Mouse (Mus musculus) lung, adult 2 months (tissue): ENCODE data around the gene Traip.
A peak's percentile ranks its signal among the peaks of the same experiment; 100 is the strongest.

ENCODE experiments used
- CTCF ChIP-seq: fragments of 200-500 bp; IDR thresholded peaks from 2 replicates; pipeline ENCODE4 v1.5.1; 2011; ENCODE audit warnings: mild to moderate bottlenecking, low read length, control low read depth; ENCODE audit not compliant: insufficient read depth
- POLR2A ChIP-seq: fragments of 200-500 bp; IDR thresholded peaks from 2 replicates; pipeline ENCODE4 v1.6.1; 2011; ENCODE audit warnings: low read depth, mild to moderate bottlenecking, control low read depth, low read length, borderline replicate concordance; ENCODE audit errors: extremely low read depth

- TF ChIP-seq POLR2A (peak; percentile 32; the same call in 1 of the 2 replicates), CTCF (no peak)
Observed at GRCm38 (mm10) chr9:107982681-107983346, 32.9 kb downstream of the Traip start, which contains the start of gene Gm20661.
